Mouse (Mus musculus) macrophage (primary cell): ENCODE measurements around the gene Ficd. TPM values are rescaled to one million over a fixed set of nuclear protein-coding genes. Genes with fewer than 3 reads are reported as not detected.

ENCODE experiments used
- H3K27ac ChIP-seq: fragments of 350-480 bp; formaldehyde crosslinking; 2 replicates; pipeline ENCODE4 v1.9.0; 2021
- H3K36me3 ChIP-seq: fragments of 350-480 bp; formaldehyde crosslinking; 2 replicates; pipeline ENCODE4 v1.9.0; 2021; ENCODE audit errors: inconsistent target
- H3K4me3 ChIP-seq: fragments of 350-480 bp; formaldehyde crosslinking; 2 replicates; pipeline ENCODE4 v1.9.0; 2021; ENCODE audit errors: inconsistent target
- H3K79me2 ChIP-seq: fragments of 350-480 bp; formaldehyde crosslinking; 2 replicates; pipeline ENCODE4 v1.9.0; 2021; ENCODE audit errors: inconsistent target
- WGBS: methylation state at CpG from one replicate; pipeline ENCODE4 v1.1.7; 2026; ENCODE audit warnings: inconsistent platforms; ENCODE audit not compliant: missing documents; 5-methylcytosine and 5-hydroxymethylcytosine counted together
- polyA plus RNA-seq: library from polyadenylated mRNA; stranded (reverse); fragments of 250-400 nt; gene quantifications from 3 replicates; pipeline ENCODE4 v1.2.4, GENCODE M21; 2018; ENCODE audit warnings: inconsistent platforms

The Ficd gene
- polyA plus RNA-seq, 1 experiment from 2014 or later: 5.1 TPM

DNA sequence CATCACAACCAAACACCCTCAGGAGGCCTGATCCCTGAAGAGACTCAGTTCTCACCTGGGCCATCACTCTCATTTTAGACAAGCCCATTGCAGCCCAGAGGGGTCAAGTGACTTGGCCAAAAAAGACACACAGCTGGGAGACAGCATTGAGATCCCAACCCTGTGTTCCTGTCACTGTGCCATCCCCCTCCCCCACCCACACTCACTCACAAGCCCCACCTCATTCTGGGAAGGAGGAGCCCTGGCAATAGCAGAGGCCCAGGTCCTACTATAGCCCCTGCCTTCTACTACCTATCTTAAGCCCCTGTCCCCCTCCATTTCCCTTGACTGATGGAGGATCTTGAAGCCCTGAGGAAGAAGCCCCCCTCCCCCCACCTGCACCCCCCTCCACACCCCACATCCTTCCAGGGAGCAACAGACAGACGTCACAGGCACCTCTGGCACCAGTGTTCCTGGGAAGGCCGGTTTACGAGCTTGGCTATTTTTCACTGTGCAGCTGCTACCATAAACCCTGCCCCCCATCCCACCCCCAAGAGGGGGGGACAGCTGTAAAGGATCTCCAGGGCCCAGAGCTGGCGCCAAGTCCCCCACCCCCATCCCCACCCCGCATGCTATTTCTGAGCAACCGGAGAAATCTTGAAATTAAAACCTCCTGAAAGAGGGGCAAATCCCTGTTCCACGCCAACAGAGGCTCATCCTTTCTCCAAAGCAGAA is 53.6 kb downstream of the Ficd start:
- no peak overlapping the region for H3K4me3 ChIP-seq
- no peak overlapping the region for H3K27ac ChIP-seq
- H3K79me2 ChIP-seq: no peaks in the 10 kb centered on the region
- WGBS: 100% methylated on average over 7 of the region's 7 CpGs
- H3K36me3 ChIP-seq: no peaks in the 10 kb centered on the region

Other genes with a start within 250 kb of the Ficd start
- not detected in 3 replicates for gene Wscd2, start 245.5 kb upstream of the Ficd start, polyA plus RNA-seq
- 26.6 to 82.0 TPM (median 61.8 TPM) in 3 replicates for gene Cmklr1, start 85.4 kb upstream of the Ficd start, polyA plus RNA-seq
- not detected in 3 replicates for gene 1700069L16Rik, start 11.0 kb upstream of the Ficd start, polyA plus RNA-seq
- gene Sart3, start 36.7 kb downstream of the Ficd start, polyA plus RNA-seq: 19.3 to 20.3 TPM (median 20.2 TPM) in 3 replicates
- gene Iscu, start 36.9 kb downstream of the Ficd start, polyA plus RNA-seq: 106 to 116 TPM (median 106 TPM) in 3 replicates
- 0.27 to 1.2 TPM in 2 of 3 replicates, not detected in the other for gene Tmem119, start 64.7 kb downstream of the Ficd start, polyA plus RNA-seq
- gene Selplg, start 96.8 kb downstream of the Ficd start, polyA plus RNA-seq: 139 to 375 TPM (median 273 TPM) in 3 replicates
- gene Coro1c, start 173.0 kb downstream of the Ficd start, polyA plus RNA-seq: 171 to 329 TPM (median 266 TPM) in 3 replicates